Mouse (Mus musculus) thymus, adult 2 months (tissue): ENCODE results near the gene Astn1.

ENCODE experiments used
- CTCF ChIP-seq: fragments of 200-500 bp; IDR thresholded peaks from 2 replicates; pipeline ENCODE4 v1.5.1; 2012; ENCODE audit warnings: mild to moderate bottlenecking, control low read depth, low read length, moderate library complexity, borderline replicate concordance; ENCODE audit not compliant: control insufficient read depth, poor library complexity, insufficient read depth; ENCODE audit errors: extremely low read depth
- POLR2A ChIP-seq: fragments of 200-500 bp; IDR thresholded peaks from 2 replicates; pipeline ENCODE4 v1.6.1; 2012; ENCODE audit warnings: mild to moderate bottlenecking, low read length, control low read depth, moderate library complexity; ENCODE audit not compliant: control insufficient read depth, poor library complexity, insufficient read depth; ENCODE audit errors: extremely low read depth

DNA sequence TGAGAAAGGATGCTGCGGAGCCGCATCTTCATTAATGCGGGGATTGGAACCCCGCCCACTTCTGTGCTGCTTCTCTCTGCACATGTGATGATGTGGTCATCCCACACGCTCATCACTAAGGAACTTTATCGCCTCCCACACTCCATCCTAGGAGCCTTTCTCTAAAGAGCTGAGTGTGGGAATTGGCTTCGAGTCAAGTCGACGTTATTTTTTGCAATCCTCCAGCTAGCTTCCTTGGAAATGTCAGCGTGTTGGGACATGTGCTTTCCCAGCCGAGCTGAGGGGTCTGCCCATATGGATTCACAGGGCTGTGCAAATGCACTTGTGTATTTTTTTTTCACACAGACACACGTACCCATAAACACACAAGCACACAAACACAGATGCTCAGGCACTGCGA is 151.5 kb downstream of the Astn1 start:
- TF ChIP-seq CTCF (no peak), POLR2A (no peak)
